Mouse (Mus musculus) urinary bladder, postnatal 25 days (tissue): Measurements from ENCODE around the gene Raly.

ENCODE experiments used
- DNase-seq: peaks from one replicate; pipeline ENCODE4 v3.0.0; 2022; ENCODE audit warnings: low spot score

The Raly gene

GRCm38 (mm10) chr2:154790656-154791483, at the start of gene Raly, which contains the start of gene a:
Raly (plus strand) TSS chr2:154791096.
a (plus strand) TSS chr2:154791402.
- peak; percentile 91 for DNase-seq

GRCm38 (mm10) chr2:154742911-154743819, 47.7 kb upstream of the Raly start:
- DNase-seq, result no peak

GRCm38 (mm10) chr2:154743915-154744314, 47.0 kb upstream of the Raly start:
- DNase-seq, result no peak

- DNase-seq, result no peak
Measured at GRCm38 (mm10) chr2:154748383-154748782, 42.5 kb upstream of the Raly start.

- DNase-seq, result no peak
Measured at GRCm38 (mm10) chr2:154749046-154750036, 41.6 kb upstream of the Raly start.

GRCm38 (mm10) chr2:154751924-154752323, 39.0 kb upstream of the Raly start:
- DNase-seq, result peak; percentile 7

- DNase-seq, result no peak
Measured at GRCm38 (mm10) chr2:154754068-154754560, 36.8 kb upstream of the Raly start.

- no peak for DNase-seq
Measured at GRCm38 (mm10) chr2:154755791-154756190, 35.1 kb upstream of the Raly start.

- DNase-seq, result no peak
Measured at GRCm38 (mm10) chr2:154757691-154758090, 33.2 kb upstream of the Raly start.

GRCm38 (mm10) chr2:154758454-154758853, 32.4 kb upstream of the Raly start:
- DNase-seq, result no peak

GRCm38 (mm10) chr2:154763226-154763625, 27.7 kb upstream of the Raly start:
- DNase-seq, result no peak

- DNase-seq, result no peak
Measured at GRCm38 (mm10) chr2:154764828-154765497, 25.9 kb upstream of the Raly start.

GRCm38 (mm10) chr2:154765554-154766008, 25.3 kb upstream of the Raly start:
- no peak for DNase-seq

GRCm38 (mm10) chr2:154767051-154767450, 23.8 kb upstream of the Raly start:
- DNase-seq, result no peak

- no peak for DNase-seq
Measured at GRCm38 (mm10) chr2:154769930-154770329, 21.0 kb upstream of the Raly start, which contains the start of gene Gm14214. Gm14214 (minus strand) TSS chr2:154770030.

- no peak for DNase-seq
Measured at GRCm38 (mm10) chr2:154771604-154772003, 19.3 kb upstream of the Raly start.

- no peak for DNase-seq
Measured at GRCm38 (mm10) chr2:154774032-154774431, 16.9 kb upstream of the Raly start.

- DNase-seq, result no peak
Measured at GRCm38 (mm10) chr2:154776496-154776895, 14.4 kb upstream of the Raly start.

GRCm38 (mm10) chr2:154779648-154780047, 11.2 kb upstream of the Raly start:
- no peak for DNase-seq

- DNase-seq, result no peak
Measured at GRCm38 (mm10) chr2:154782361-154782760, 8.5 kb upstream of the Raly start.
